Mouse (Mus musculus) brain, embryonic 18.5 days (tissue): ENCODE results near the gene Acadsb.
"Not testable (repeated sequence)": the region's sequence is repeated elsewhere in the genome, so short reads cannot be mapped to it uniquely, and the experiment has no call there.

Experiments
- DNase-seq: peaks from one replicate; pipeline ENCODE4 v3.0.0-alpha.2; 2012; ENCODE audit warnings: low read depth, low spot score

The Acadsb gene

DNA sequence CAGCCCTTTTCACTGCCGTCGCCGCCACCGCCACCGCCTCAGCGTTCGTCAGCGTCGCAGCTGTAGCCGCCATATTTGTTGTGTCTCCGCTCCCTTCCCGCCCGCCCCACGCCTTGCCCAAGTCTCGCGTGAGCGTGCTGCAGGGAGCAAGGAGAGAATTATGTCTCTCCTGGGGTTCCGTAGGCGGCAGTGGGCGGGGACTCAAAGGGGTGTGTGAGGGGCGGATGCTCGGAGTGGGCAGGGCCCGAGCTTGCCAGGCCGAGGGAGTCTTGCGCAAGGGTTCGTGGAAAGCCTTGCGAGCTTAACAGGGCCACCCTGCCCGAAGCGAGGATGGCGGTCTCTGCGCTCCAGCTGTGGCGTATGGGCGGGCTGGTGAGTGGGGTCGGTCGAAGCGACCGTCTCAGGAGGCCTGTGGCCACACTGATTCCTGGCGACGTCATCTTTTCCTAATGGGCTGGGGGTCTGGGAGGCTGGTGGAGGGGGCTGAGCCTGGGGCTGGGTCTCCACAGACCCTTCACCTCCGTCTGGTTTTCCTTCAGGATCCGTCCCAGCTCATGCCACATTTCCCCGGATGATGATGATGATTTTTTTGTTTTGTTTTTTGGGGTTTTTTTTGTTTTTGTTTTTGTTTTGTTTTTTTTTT, at the start of gene Acadsb, which contains the start of gene Ikzf5:
Acadsb (plus strand) TSS at position 186 of the 643 bp plus-strand sequence.
Ikzf5 (minus strand) TSS at position 106 of the 643 bp plus-strand sequence.
- DNase-seq = peak; percentile 95

DNA sequence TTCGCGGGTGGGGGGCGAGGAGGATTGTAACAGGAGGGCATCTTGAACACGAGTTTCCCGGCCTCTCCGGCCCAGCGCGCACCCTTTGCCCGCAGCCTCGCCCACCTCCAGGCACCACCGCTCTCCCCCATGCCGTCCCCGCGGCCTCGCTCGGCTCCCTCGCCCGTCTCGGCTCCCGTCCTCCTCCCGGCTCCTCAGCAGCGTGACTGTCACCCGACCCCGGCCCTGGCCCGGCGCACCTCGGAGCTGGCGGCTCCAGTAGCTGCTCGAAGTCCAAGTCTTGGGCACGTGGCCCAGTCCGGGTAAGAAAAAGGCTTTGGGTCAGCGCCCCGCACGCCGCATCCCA, 48.2 kb upstream of the Acadsb start:
- DNase-seq = no peak

- peak; percentile 96 for DNase-seq
Measured at GRCm38 (mm10) chr7:131362615-131363300, 47.6 kb upstream of the Acadsb start, which contains the start of gene 2310057M21Rik. TSS of gene 2310057M21Rik (minus strand) at chr7:131362759.

- no peak for DNase-seq
Measured at GRCm38 (mm10) chr7:131364131-131364530, 46.3 kb upstream of the Acadsb start.

- DNase-seq = peak; percentile 58
Measured at GRCm38 (mm10) chr7:131370648-131371469, 39.5 kb upstream of the Acadsb start, which contains the start of gene Pstk. TSS of gene Pstk (plus strand) at chr7:131371141.

GRCm38 (mm10) chr7:131371470-131371860, 38.9 kb upstream of the Acadsb start:
- no peak for DNase-seq

DNA sequence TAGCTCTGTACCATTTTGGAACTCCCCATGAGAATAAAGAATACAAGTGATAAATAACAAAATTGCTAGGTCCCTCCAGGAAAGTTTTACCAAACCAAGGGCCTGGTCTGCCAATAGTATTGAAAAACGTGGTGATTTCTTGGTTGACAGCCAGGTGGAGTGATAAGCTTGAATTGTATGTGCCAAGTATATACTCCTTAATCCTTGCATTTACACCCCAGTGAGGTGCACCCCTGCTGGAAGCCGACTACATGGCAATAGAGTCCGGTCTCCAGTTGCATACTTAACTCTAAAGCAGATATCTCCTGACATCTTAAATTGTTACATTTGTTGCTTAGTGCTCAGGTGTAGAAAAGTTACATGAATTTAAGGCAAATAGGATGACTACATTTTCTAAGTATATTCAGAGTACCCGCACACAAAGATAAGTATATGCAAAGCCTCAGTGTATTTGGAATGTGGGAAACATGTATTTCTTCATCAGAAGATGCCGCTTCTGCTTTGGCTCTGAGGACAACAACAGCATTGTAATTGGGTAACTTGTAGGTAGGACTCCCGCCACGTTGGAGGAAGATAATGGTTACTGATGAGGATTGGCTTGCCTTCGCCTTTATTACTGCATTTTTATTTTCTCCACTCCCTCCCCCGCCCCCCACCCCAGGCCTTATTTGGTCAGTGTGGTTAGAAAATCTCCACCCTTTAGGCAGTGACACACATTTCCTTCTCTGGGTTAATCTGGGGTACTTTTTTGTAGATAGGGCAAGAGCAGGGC, 38.3 kb upstream of the Acadsb start:
- DNase-seq = no peak

- not testable (repeated sequence) for DNase-seq
Measured at GRCm38 (mm10) chr7:131391761-131392160, 18.6 kb upstream of the Acadsb start.

DNA sequence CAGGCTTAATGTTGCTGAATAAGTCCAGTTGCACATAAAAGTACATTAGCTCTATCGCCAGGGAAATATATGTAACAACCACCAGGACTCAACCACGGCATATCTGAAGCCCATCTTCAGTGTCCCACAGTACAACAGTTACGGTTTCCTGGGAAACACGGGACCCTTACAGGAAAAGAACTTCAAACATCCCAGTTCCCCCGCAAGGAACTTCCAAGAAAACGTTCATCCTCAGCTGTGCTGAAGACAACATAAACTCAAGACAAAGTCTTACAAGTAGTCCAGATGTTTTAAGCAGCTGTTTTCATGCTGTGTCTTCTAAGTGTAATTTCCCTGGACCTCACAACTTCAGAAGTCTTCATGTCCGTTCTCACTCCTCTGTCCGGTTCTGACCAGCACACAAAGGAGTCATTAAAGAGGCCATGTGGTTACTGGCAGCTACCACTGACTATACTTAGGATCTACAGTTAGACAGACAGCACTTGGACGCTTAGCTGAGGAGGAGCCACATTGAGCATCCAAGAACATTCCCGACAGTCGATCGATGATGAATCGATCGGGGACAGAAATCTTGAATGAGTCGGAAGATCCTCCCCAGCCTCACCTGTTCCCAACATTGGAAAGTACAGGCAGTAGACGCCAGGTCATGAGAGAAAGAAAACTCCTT, 947 bp upstream of the Acadsb start:
- no peak for DNase-seq

GRCm38 (mm10) chr7:131409988-131410385, 414 bp upstream of the Acadsb start:
- DNase-seq = no peak

DNA sequence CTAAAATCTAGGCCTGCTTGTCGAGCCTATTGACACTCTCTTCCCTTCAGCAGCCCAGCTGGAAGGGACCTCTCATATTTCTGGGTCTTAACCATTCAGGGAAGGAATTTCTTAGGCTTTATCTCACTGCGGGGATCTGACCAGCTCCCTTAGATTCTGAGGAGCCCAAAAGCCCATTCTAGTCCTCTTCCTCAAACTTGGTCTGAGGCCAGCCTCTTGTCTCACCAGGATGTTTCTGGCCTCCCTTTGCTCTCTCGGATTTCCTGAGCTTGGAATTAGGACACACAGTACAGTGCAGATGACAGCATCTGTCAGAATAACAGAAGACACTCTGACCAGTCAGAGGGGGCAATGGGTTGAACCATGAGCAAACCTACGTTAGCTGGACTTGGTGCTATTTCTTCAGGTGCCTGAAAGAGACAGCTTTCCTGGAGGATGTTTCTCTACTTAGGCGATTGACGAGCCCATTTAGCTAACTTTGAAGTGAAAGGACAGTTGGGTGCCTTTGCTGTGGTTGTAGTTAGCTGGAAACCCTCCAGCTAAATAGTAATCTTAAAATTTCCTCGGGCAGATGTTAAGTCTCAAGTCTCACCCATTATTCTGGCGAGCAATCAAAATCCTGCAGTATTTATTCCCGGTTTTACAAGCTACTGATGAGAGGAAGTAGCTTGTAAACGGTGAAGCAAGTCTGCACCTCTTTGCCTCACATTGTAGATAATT, 980 bp downstream of the Acadsb start:
- no peak for DNase-seq

DNA sequence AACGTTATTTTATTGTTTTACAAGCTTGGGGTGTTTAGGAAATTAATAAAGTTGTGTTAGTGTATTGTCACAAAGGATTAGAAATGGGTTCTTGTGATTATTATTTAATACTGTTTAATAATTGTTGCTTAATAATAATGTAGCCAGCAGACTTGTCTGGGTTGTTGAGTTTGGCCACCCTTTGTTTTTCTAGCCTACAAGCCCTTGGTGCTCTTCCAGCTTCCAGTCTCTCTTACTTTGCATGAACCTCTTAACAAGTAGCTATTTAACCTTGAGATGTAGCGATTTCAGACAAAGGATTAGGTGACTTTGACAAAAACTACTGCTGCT, 1.5 kb downstream of the Acadsb start:
- no peak for DNase-seq

DNA sequence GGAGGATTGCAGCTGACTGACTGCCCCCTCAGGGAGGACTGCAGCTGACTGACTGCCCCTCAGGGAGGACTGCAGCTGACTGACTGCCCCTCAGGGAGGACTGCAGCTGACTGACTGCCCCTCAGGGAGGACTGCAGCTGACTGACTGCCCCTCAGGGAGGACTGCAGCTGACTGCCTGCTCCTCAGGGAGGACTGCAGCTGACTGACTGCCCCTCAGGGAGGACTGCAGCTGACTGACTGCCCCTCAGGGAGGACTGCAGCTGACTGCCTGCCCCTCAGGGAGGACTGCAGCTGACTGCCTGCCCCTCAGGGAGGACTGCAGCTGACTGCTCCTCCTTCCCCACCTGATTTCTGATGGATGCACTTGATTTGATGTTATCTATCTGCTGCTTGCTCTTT, 6.3 kb downstream of the Acadsb start:
- DNase-seq = not testable (repeated sequence)

DNA sequence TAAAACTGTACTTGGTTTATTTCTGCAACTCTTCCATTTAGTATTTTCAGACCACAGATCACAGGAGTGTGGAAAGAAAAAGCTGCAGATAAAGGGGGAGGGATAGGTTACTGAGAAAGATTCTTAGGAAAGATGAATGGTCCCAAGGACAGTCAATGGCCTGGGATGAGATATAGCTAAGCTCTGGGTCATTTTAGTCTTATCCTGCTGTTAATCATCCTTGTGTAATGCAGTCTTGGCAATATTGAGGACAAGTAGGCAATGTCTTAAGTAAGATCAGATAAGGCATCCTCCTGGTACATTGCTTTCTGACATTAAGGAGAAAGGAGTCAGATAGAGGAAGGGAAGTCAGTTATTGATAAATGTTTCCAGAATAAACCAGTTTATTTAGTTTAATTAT, 7.2 kb downstream of the Acadsb start:
- no peak for DNase-seq

DNA sequence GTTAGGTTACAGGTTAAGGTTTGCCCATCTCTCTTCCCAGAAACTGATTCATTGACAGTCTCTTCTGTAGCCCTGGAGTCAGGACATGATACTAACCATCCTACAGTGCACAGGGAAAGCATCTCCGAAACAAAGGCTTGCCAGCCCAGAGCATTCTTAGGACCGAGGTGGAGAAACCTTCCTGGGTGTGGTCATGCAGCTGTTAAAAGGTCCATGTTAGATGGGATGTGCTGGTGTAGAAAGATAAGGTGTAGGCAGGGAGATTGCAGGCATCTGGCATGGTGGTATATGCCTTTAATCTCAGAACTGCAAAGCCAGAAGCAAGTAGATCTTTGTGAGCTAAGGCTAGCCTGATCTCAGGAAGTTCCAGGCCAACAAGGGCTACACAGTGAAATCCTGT, 14.5 kb downstream of the Acadsb start:
- no peak for DNase-seq

DNA sequence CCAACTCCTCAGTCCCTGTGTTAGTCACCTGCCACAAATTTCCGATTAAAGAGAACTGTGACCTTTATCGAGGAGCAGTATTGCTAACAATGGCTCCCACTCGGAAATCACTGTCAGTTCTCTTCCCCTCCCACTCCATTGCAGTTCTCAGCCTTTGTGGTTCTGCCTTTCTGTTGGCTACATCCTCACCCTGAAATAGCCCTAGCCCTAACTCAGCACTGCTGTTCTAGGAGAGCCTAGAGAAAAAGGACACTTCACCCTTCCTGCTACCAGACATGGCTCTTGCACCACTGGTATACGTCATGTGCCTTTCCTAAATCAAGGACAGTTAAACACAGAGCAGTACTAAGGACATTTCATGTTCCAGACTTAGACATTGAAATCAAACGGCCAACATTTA, 16.9 kb downstream of the Acadsb start:
- no peak for DNase-seq

GRCm38 (mm10) chr7:131432244-131432643, 21.8 kb downstream of the Acadsb start:
- DNase-seq = peak; percentile 37

DNA sequence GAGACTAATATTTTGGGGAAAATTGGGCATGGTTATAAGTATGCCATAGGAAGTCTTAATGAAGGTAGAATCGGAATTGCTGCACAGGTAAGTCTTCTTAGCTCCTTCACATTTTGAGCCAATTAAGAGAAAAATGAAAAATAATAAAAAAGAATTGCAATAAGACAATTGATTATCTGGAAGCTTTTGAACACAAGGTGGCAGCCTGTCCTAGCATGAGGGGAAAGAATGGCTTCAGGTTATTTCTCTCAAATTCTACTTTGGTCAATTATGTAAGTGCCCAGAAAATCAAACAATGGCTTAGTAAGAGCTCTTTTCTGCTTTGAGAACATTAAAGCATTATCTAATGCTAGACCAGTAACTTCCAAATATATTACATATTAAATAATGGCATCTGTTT, 23.9 kb downstream of the Acadsb start:
- DNase-seq = no peak

DNA sequence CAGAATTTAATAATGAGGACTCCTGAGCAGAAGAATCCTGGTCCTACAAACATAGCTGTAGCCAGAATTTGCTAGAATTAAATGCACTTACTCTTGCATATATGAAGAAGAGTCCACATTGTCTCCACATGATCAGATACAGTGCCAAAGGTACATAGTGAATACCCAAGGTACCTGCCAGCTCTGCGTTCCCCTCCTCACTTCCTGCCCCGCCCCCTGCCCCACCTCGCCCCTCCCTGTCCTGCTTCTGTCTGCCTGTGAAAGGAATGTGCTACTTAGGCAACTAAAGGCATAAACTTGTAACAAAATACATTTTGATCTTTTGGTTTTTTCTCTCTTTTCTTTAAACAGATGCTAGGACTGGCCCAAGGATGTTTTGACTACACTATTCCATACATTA, 26.6 kb downstream of the Acadsb start:
- no peak for DNase-seq

DNA sequence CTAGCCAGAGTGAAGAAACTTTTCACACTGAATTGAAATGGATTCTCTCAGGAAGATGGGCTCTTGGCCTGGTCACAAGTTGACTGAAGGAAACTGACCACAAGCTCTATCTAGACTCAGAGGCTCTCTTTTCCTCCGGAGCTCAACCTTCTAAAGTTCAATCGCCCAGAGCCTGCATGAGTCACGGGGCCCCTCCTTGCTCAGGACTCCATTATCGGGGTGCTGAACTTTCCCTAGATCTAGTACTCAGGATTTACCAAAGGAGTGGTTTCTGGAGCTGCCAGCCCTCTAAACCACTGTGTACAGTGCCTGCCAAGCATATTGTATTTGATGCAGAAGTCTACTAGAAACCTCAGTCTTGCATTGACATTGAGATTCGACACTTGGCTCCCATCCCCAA, 46.3 kb downstream of the Acadsb start:
- no peak for DNase-seq
